Mouse (Mus musculus): Measurements from ENCODE around the gene 0610010K14Rik.

0610010K14Rik gene

DNA sequence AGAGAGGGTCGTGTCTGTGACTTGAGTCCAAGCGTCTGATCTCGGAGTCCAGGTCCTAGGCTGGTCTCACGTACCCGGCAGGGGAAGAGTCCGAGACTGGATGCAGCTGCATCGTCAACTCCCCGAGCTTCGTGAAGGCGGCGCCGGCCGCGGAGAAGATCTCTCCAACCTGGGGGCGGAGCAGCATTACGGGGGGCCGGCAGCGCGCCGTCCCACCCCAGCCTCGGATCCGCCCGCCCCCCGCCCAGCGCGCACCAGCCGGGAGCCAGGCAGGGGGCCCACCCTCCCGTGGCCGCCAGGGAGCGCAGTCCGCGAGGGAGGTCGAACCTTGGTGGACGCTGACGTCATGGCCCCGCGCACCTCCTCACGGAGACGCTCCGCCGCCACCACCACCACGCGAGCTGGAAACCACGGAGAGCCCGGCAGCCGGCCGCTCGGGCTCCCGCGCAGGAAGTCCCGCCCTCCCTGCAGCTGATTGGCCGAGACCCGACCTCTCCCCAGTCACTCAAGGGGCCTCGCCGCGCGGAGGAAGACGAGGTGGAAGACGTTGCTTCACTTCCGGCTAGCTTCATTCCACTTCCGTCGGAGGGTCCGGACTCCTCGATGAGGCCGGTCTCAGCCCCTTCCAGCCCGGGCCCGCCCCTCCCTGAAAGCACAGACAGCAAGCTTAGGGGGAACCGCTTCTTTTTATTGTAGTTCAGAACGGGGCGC, at the start of gene 0610010K14Rik:
Gene 0610010K14Rik (minus strand): TSS at position 458 of the 711 bp plus-strand sequence.
- peak; percentile 93 for DNase-seq (ENCODE audit: low spot score)

DNA sequence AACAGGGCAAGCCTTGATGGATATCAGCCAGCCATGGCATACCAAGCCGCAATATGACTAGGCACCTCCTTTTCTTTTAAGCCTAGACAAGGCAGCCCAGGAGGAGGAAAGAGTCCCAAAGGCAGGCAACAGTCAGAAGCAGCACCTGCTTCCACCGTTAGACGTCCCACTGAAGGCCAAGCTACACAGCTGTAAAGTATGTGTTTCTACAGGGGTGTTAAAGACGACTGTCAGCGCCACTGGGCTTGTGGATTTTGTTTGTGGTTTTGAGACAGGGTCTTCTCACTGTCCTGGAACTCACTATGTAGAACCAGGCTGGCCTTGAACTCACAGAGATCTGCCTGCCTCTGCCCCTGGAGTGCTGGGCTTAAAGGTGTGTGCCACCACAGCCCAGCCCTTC, 48.0 kb upstream of the 0610010K14Rik start:
- no peak for DNase-seq (ENCODE audit: low spot score)

DNA sequence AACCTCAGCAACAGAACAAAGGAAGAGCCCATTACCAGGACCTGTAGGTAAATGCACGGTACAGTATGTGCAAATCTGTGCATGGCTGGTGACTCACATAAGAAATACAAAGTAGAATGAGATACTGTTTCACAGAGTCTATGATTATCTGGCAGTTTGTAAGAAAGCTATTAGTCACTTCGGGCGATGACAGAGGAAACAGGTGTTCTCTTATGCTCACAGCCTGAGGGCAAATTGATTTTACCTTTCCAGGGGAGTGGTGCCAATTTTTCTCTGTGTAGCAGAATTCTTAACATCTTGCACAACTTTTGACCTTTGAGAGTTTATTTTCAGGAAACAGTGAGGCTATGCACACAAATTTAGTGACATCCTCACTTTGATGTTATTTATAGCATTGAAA, 47.0 kb upstream of the 0610010K14Rik start:
- no peak for DNase-seq (ENCODE audit: low spot score)

DNA sequence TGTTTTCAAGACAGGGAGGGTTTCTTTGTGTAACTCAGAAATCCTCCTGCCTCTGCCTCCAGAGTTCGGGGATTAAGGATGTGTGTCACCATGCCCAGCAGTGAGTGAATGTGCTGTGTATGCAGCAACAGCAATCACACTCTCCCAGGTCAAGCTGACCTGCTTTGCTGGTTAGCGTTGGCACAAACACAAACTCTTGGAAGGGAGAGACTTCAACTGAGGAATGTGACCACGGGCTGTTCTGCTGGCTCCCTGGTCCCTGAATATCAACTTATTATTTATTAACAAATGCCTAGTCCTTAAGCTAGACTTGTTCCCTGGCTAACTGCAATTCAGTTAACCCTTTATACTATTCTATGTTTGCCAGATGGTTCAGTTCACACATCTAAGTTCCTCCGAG, 46.0 kb upstream of the 0610010K14Rik start:
- DNase-seq (ENCODE audit: low spot score), result no peak

DNA sequence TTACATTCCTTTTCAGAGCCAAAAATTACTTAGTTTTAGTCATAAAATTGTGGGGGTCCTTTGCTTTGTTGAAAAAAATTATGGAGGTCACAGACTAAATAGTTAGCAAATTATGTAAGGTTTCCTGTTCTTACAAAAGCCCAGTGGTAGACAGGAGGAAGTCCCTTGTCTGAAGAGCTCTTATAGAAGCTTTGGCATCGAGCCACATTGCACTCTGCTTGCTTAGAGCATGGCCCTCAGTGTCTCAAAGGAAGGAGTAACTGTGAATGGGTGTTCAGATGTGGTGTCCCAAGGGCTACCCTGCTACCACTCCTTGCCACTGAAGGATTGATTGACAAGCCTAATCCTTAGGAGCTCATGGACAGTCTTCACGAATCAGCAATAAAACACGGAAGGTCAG, 42.7 kb upstream of the 0610010K14Rik start:
- no peak for DNase-seq (ENCODE audit: low spot score)

DNA sequence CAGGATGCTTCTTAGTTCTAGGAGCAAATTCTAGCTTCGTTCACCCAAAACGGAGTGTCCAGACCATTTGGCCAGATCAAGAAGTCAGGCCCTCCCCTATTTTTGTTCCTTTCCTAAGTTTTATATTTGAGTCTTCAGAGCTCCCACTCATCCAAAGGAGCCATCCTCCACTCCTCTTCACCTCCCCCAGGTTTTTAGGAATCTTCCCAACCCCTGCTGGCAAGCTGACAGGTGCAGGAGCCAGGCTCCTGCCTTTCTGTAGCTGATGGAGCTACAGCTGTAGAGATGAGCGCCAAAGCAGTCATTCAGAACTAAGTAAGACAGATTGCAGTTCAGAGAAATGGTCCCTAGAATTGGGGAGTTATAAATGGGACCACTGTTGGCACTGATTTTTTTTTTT, 41.2 kb upstream of the 0610010K14Rik start:
- no peak for DNase-seq (ENCODE audit: low spot score)

DNA sequence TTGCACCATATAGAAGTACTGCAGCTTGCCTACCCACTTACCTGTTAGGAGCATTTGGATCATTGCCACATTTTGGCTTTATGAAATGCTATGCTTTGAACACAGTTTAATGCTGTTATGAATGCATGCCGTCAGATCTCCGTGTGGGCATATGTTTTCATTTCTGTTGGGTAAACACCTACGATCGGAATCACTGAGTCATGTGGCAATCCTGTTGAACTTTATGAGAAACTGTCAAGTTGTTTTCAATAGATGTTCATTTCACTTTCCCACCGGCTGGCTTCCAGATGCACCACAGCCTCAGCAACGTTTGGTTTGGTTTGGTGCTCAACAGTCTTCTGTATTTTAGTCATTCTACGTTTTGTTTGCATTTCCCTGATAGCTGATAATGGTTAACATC, 33.9 kb upstream of the 0610010K14Rik start:
- no peak for DNase-seq (ENCODE audit: low spot score)

DNA sequence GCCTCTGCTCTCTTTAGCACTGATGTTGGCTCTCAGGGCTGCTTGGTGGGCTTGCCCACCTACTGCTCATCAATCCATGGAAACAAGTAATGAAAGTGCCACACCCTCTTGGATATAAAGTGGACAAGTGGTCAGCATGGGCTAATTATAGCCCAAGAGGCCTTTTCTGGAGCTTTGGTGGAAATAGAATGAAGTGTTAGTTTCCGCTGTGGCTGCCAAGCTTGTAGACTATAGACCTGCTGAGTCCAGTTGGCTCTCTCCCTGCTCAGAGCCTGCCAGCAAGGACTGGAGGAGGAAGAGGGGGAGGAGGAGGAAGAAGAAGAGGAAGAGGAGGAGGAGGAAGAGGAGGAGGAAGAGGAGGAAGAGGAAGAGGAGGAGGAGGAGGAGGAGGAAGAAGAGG, 28.7 kb upstream of the 0610010K14Rik start:
- DNase-seq (ENCODE audit: low spot score), result no peak

DNA sequence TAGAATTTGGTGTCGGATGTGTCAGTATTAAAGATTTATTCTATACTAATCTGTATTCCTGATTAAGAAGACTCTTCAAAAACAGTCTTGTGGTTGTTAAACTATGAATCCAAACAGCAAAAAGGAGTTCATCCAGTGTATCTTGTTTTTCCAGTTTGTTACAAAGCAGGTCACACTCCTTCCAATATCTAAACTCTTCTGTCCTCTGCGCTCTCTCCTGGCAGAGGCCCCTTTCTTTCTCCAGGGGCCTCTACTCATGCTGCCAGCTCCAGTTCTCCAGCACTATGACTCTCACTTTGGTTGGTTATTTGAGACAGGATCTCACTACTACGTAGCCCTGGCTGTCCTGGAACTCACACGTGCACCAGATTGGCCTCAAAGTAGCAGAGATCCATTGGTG, 28.1 kb upstream of the 0610010K14Rik start:
- no peak for DNase-seq (ENCODE audit: low spot score)

DNA sequence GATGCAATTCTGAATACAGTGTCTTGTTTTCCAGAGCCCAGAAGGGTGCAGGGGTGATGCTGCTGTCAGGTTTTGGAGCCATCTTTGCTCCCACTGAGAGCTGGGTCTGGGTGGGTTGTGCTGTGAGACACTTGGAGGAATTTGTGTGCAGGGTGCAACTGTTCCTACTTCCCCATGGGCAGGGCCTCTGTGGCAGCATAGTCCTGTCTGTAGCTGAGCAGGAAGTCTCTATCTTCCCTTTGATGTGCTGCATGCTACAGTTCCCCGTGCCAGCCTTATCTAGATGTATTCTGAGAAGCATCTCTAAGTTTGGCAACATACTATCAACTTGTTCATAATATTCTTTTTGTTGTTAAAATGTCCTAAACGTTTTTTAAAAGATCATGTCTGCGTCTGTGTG, 27.5 kb upstream of the 0610010K14Rik start:
- DNase-seq (ENCODE audit: low spot score), result no peak

DNA sequence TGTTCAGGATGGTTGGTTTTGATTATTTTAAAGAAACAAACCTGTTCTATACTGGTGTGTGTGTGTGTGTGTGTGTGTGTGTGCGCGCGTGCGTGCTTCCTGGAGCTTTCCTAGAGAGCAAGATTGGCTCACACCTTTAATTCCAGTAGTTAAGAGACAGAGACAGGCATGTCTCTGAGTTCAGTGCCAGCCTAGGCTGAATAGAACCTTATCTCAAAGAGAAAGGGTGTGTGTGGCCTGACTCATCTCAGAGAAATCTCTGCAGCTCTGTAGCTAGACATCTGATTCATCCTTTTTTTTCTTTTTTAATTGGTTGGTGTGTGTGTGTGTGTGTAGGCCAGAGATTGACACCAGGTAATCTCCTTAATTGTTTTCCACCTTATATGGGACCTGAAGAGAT, 21.3 kb upstream of the 0610010K14Rik start:
- no peak for DNase-seq (ENCODE audit: low spot score)

DNA sequence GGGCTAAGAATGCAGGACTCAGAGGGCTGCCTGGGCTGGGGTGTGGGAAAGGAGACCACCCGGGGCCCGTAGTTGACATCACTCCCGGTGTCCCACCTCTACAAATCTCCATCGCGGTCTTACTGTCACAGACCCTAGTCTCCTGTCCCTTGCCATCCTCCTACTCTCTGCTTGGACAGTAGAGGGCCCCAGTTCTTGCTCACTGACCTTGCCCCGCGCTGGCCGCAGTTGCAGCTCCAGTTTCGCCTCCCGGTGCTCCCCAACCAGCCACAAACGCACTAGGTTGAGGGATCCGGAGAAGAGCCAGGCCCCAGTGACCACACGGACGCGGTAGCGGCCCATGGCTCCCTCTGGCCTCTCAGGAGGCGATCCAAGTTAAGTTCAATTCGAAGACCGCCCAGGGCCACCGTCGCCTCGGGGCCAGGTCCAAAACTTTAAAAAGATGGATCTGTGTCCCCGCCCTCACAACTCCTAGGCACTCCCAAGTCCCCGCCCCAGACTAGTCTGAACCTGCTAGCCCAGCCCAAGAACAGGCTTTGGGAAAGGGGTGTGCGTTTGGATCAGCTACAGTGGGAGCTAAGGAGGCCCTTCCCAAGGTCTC, 17.3 kb upstream of the 0610010K14Rik start, which contains the start of gene Alox12:
Gene Alox12 (minus strand): TSS at position 423 of the 601 bp plus-strand sequence.
- DNase-seq (ENCODE audit: low spot score), result no peak

DNA sequence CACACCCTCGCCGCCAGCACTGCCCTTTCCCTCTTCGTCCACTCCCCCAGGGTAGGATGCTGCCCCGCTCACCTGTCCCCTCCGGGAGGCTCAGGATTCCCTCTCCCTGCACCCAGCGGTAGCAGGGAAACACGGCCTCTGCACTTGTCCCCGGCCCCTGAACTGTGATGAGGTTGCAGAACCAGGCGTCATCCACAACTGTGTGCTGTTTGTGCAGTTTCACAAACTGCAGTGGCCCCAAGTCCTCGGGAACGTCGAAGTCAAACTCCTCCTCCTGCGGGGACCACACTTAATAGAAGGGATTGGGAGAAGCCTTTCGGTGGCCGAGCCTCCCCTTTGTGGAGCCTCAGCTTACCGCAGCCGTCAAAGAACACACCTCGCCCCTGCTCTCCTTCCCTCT, 16.6 kb upstream of the 0610010K14Rik start:
- DNase-seq (ENCODE audit: low spot score), result no peak

DNA sequence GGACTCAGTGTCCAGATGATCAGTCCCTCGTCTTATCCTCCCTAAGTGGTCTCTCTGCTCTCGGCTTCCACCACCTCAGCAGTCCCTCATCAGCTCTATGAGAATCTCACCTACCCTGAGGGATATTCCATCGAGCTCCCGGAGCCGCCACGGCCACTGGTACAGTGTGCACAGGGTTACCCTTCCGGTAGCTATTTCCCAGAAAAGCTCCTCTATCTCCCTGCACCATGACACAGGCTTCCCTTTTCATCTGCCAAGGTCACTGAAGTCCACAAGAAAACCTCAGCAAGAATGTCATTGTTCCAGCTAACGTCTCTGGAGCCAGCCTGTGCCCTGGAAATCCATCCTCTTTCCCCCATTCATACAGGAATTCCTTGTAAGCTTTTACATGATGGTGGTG, 14.1 kb upstream of the 0610010K14Rik start:
- DNase-seq (ENCODE audit: low spot score), result no peak

DNA sequence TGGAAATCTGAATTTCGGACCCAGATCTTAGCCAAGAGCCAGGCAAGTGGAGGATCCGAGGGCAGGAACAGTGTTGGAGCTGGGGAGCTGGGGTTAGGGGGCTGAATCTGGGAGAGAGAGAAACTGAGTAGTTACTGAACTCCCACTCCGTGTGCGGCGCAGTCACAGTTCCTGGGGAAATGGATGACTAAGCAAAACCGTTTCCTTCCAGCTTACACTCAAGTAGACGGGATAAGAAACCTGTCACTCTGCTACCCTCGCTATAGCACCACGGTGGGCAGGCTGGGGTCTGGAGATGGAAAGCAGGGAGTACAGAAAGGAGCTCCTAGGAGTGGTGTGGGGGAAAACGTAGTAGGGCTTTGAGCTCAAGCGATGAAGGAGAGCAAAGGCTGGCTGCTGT, 12.4 kb upstream of the 0610010K14Rik start:
- DNase-seq (ENCODE audit: low spot score), result no peak

DNA sequence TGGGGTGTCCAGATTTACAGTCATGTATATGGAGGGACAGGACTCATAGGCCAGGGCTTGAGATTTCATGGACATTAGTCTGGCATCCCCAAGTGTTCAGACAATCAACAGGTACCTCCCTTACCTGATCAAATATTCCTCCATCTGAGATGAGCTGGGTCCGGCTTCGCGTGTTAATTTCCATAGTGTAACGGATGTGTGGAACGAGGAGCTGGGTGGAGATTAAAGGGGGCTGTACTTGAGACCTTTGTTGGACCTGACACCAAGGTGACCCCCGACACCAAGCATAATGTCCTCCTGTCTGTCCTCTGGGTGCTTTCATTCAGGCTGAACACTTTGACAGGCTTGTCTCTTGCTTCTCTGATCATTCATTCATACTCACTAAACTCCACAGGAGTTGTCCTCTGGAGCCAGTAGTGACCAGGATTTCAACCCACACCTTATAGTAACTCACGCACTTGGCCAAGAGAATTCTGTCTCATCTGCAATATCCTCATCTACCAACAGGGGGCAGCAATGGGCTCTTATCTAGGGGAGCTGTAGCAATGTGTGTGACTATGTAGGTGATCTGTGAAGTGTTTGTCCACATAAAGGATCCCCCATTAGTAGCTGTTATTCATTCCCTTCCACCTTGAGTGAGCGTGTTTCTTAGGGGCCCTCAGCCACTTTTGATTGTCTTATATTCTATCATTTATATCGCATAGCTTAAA, 9.6 kb upstream of the 0610010K14Rik start:
- DNase-seq (ENCODE audit: low spot score), result peak; percentile 50

DNA sequence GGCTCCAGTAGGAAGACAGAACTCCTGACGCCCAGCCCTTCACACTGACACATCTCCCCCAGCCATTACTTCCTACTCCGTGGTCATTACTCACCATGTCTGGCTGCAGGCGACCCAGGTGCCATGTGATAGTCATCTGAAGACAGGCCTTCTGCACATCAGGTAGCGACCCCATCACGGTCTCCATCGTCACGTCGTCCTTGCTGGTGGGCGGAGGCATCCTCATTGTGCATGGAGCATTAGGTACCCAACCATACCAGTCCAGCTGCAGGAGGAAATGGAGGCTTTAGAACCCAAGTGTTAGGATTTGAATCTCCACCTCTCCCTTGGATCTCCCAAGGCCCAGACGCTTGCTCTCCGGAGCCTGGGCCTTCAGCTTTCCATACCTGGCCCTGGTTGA, 4.9 kb upstream of the 0610010K14Rik start:
- DNase-seq (ENCODE audit: low spot score), result no peak

DNA sequence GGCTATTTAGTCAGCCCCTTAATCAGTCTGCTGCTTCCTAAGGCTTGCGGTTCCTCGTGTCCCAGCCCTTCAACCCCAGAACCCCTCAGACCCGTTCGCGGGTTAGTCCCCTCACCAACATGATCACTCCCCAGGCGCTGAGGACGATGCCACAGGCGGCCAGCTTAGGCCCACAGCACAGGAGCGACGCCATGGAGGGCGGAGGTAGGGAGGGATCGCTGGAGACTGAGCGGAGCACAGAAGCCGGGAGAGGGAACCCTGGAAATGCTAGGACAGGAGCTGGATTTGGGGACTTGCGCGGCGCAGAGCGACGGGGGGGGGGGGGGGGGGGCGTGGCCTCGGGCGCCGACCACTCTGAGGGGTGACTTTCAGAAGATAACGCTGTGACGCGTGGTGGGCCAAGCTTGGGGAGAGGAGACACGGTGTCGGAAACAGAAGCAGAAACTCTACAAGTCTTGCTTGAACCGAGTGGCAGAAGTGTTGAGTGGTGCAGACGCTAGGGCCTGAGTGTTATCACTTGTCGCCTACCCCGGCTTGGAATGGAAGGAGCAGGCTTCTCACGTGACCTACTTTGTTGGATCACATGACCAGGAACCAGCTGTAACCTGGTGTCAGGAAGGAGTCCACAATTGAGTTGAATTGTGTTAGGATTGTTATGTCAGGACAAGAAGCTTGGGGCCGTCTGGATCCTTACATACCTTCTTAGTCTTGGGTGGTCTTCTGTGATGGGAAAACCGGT, 2.0 kb upstream of the 0610010K14Rik start, which contains the start of the genes Gm21988 and Rnasek:
Gene Gm21988 (minus strand): TSS at position 290 of the 739 bp plus-strand sequence.
Gene Rnasek (minus strand): TSS at position 302 of the 739 bp plus-strand sequence.
- peak; percentile 82 for DNase-seq (ENCODE audit: low spot score)

DNA sequence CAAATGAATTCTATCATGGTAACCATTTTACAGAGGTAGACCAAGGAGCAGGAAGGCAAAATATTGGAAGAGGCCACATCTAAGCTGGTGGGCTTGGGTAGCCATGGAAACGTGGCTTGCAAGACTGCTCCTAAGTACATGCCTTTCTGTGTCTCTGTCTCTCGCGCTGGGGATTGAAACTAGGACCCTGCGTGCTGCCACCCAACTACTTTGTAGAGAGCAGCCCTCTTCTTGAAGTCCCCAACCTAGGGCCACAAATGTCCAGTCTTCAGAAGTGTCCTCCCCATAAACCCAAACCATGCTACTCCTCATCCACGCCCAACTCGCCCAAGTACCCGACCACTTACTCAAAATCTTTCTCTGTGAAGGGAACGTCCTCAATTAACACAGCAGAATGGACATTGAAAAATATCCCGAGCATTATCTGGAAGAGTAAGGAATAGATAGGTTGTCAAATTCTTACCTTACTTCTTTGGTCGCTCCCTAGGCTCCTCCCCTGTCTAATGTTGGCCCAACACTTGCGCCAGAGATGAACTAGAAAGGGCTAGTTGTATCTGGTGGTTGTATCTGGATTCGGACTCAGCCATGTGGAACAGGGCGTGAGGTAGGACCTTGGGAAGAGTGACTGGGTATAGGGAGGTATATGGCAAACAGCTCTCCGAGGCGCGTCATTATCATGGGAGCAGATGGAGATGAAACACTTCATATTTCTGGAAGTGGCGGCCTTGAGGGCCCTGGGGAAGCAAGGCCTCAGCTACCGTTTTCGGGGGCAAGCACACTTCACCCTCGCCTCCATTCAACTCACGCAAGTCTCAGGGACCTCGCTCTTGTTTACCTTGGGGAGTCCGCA, 1.1 kb upstream of the 0610010K14Rik start:
- DNase-seq (ENCODE audit: low spot score), result peak; percentile 29

DNA sequence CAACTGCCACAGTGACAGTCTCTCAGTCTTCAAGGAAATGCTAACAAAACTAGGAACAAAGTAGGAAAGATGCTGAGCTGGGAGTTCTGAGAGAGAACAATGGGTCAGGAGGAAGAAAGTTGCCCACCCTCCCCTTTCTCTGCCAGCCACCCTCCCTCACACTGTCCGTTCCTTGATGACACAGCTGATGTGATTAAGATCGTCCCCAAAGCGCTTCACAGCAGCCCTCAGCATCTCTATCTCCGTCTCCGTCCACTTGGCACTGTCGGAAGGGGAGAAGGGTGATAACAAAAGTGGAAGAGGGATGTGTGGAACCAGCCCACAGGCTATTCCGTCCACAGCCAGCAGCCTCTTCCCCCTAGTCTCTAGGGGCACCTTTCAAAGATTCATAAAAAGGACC, 997 bp downstream of the 0610010K14Rik start:
- no peak for DNase-seq (ENCODE audit: low spot score)

DNA sequence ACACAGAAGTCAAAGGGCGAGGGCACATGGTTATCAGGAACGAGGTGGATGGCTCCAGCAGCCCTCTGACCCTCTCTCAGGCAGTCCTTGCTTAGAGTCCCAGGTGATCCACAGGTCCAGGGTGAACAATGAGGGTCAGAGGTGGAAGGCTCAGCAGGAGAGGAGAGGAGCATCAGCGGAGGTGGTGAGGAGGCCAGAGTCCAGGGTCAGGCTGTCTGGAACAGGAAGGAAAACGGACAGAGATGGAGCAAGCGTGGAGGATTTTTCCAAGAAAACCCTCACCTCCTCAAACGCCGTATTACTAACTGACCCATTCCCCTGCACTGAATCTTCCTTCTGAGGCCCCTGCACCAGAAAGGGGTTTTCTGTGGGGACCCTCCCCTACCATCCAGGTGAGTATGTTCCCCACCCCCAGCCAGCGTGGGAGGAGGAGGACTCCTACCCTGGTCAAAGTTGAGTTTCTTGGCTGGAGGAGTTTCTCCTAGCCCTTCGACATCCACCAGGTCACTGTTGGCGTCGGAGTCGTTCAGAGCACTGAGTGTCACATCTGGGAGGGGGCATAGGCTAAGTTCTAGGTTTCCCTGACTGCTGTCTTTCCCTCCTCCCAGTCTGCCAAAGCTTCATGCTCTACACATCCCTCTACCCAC, 2.3 kb downstream of the 0610010K14Rik start:
- DNase-seq (ENCODE audit: low spot score), result no peak
